Mouse (Mus musculus) ES-E14 (cell line): ENCODE data around the gene Nfe2. TPM values are rescaled to one million over a fixed set of nuclear protein-coding genes. Genes with fewer than 3 reads are reported as not detected.
"Not testable (repeated sequence)": the region's sequence is repeated elsewhere in the genome, so short reads cannot be mapped to it uniquely, and the experiment has no call there.

Experiments used
- DNase-seq: peaks from one replicate; pipeline ENCODE4 v3.0.0-alpha.2; 2013; ENCODE audit warnings: low read depth, low spot score
- H3K27ac ChIP-seq: 2 replicates; pipeline ENCODE4 v1.5.1; 2012; ENCODE audit warnings: low read depth, mild to moderate bottlenecking, low read length, moderate library complexity, mixed read lengths; ENCODE audit not compliant: poor library complexity, insufficient read depth, severe bottlenecking
- H3K36me3 ChIP-seq: 2 replicates; pipeline ENCODE4 v1.6.1; 2012; ENCODE audit warnings: mild to moderate bottlenecking, low read length, moderate library complexity, mixed read lengths; ENCODE audit not compliant: control insufficient read depth, poor library complexity, insufficient read depth, severe bottlenecking
- H3K4me1 ChIP-seq, 2 experiments: fragments of 150-350 bp in 1 of 2; sonication (generic) in 1 of 2; 2 replicates each; pipeline ENCODE4 v1.6.1; 2012; ENCODE audit warnings: low read length in 2 of 2, mild to moderate bottlenecking in 1 of 2, mixed read lengths in 1 of 2; ENCODE audit not compliant: control insufficient read depth in 2 of 2, insufficient read depth in 2 of 2, poor library complexity in 1 of 2
- H3K4me3 ChIP-seq, 2 experiments: fragments of 150-350 bp in 1 of 2; sonication (generic) in 1 of 2; 2 replicates each; pipeline ENCODE4 v1.5.1; 2012; ENCODE audit warnings: low read length in 2 of 2, low read depth in 1 of 2, mild to moderate bottlenecking in 1 of 2, mixed read lengths in 1 of 2; ENCODE audit not compliant: insufficient read depth in 1 of 2, poor library complexity in 1 of 2, severe bottlenecking in 1 of 2
- H3K9ac ChIP-seq: 2 replicates; pipeline ENCODE4 v1.6.1; 2012; ENCODE audit warnings: low read depth, mild to moderate bottlenecking, low read length, mixed read lengths; ENCODE audit not compliant: poor library complexity, insufficient read depth, severe bottlenecking
- H3K9me3 ChIP-seq: fragments of 150-350 bp; sonication (generic); 2 replicates; pipeline ENCODE4 v1.6.1; 2012; ENCODE audit warnings: low read depth, mild to moderate bottlenecking, low read length; ENCODE audit not compliant: control insufficient read depth, insufficient read depth
- CHD2 ChIP-seq: IDR thresholded peaks from 2 replicates; pipeline ENCODE4 v1.6.1; 2014; ENCODE audit warnings: mild to moderate bottlenecking, low read depth, low read length, inconsistent platforms
- HCFC1 ChIP-seq: IDR thresholded peaks from 2 replicates; pipeline ENCODE4 v1.6.1; 2012; ENCODE audit warnings: low read length, inconsistent platforms, borderline replicate concordance; ENCODE audit not compliant: insufficient read depth
- MAFK ChIP-seq: IDR thresholded peaks from 2 replicates; pipeline ENCODE4 v1.6.1; 2014; ENCODE audit warnings: mild to moderate bottlenecking, low read depth, low read length, inconsistent platforms; ENCODE audit not compliant: insufficient read depth
- ZC3H11A ChIP-seq: IDR thresholded peaks from 2 replicates; pipeline ENCODE4 v1.6.1; 2012; ENCODE audit warnings: low read depth, mild to moderate bottlenecking, inconsistent platforms, low read length, borderline replicate concordance
- ZNF384 ChIP-seq: IDR thresholded peaks from 2 replicates; pipeline ENCODE4 v1.6.1; 2012; ENCODE audit warnings: low read depth, low read length, inconsistent platforms
- in situ Hi-C, 2 experiments: fragments of 600-800 bp; cut with MboI; formaldehyde crosslinking; loops; one replicate each; pipeline ENCODE4 v1.15.1; 2025; ENCODE audit warnings: low sequenced_read_pairs in 2 of 2, inconsistent platforms in 1 of 2; ENCODE audit not compliant: unreplicated experiment in 2 of 2
- total RNA-seq: library from RNA; depleted of rRNA; stranded (reverse); fragments of 300-350 nt; gene quantifications from 2 replicates; pipeline ENCODE4 v1.2.3, GENCODE M21; 2012

Gene Nfe2
- total RNA-seq, 1 experiment = 0.49 TPM

DNA sequence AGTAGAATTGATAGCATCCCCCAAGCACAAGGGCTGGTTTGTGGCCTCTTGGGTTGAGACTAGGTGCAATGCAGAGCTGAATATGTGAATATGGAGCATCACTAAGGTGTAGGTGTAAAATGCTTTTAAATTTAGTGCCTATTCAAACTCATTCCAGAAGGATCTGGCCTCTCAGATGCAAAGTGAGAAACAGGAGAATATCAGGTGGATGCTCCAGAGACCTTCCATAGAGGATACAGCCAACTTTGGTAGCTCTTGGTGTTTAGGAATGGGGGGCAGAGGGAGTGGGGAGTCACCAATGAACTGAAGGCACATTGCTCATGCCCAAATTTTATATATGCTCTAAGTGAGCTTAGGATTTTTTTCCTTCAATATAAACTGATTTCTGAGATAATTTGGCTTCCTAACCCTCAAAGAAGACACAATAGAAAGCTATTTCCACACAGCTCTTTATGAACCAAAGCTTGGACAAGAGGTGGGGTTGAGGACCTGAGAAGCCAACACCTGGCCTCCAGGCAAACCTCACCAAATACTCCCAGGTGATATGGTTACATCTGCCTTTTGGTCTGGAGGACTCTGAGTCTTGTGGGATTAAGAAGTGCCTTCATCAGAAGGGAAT lies 10.3 kb downstream of the Nfe2 start:
- in situ Hi-C loops = no loop called here

DNA sequence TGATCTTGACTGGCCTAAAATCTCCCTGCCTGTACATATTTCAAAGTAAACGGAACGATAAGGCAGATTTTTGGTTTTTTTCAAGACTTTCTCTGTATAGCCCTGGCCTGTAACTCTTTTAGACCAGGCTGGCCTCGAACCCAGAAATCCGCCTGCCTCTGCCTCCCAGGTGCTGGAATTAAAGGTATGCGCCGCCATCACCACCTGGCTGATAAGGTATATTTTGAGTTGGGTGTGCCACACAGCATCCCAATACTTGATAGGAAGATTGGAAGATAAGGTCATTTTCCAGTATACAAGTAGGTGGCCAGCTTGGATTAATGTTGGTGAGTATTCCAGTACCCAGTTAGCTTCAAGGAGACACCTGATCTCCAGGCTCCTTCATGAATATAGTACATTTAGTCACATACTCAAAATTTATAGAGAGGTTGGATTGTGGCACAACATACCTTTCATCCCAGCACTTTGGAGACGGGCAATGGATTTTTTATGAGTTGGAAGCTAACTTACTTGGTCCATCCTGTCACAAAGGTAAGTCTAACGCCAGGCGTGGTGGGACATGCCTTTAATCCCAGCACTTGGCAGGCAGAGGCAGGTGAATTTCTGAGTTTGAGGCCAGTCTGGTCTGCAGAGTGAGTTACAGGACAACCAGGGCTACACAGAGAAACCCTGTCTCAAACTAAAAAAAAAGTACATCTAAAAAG lies 11.0 kb downstream of the Nfe2 start:
- DNase-seq = no peak
- Histone ChIP-seq H3K4me3 (no peak overlapping the region), H3K36me3 (peaks cover 52% of the 10 kb centered on the region), H3K4me1 (peaks cover 0 to 4% of the 10 kb centered on the region in 2 experiments; a peak in 1 of 4 replicates), H3K27ac (no peak overlapping the region), H3K9me3 (no peaks in the 10 kb centered on the region), H3K9ac (no peak overlapping the region)
- TF ChIP-seq HCFC1 (no peak), CHD2 (peak; percentile 61; the same call in 1 of the 2 replicates)
- in situ Hi-C loops = no loop called here

More for the DNA sequence above, 10.3 kb downstream of the Nfe2 start:
- Histone ChIP-seq H3K9me3 (no peaks in the 10 kb centered on the region), H3K4me1 (peaks cover 0 to 2% of the 10 kb centered on the region in 2 experiments; a peak in 1 of 4 replicates), H3K27ac (no peak overlapping the region), H3K9ac (no peak overlapping the region), H3K36me3 (peaks cover 45% of the 10 kb centered on the region), H3K4me3 (no peak overlapping the region)
- no peak for DNase-seq
- TF ChIP-seq ZNF384 (no peak), CHD2 (no peak), MAFK (no peak), HCFC1 (no peak), ZC3H11A (no peak)

DNA sequence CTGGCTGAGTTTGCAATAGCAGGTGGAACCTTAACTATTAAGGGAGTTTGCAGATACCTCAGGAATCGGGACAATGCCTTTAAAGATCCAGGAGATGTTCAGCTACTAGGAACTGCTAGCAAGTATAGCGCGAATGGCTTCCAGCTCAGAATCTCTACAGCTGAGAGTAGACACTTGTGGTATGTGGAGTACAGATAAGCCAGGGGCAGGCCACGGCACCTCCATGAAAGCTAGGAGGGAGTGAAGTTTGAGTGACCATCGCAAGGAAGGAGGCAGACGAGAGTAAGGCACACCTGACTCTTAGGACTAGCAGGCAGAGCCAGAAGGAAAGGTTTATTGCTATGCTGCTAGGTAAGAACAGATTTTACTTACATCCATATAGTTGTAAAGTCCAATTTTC lies 12.6 kb downstream of the Nfe2 start:
- no peaks in the 10 kb centered on the region for H3K9me3 ChIP-seq
- H3K4me3 ChIP-seq = no peak overlapping the region
- no peak overlapping the region for H3K9ac ChIP-seq
- H3K4me1 ChIP-seq = peaks cover 0 to 4% of the 10 kb centered on the region in 2 experiments; a peak in 1 of 4 replicates
- in situ Hi-C loops = no loop called here
- DNase-seq = no peak
- peaks cover 68% of the 10 kb centered on the region for H3K36me3 ChIP-seq
- H3K27ac ChIP-seq = no peak overlapping the region
- TF ChIP-seq ZNF384 (no peak), MAFK (no peak), ZC3H11A (no peak), HCFC1 (no peak), CHD2 (no peak)

DNA sequence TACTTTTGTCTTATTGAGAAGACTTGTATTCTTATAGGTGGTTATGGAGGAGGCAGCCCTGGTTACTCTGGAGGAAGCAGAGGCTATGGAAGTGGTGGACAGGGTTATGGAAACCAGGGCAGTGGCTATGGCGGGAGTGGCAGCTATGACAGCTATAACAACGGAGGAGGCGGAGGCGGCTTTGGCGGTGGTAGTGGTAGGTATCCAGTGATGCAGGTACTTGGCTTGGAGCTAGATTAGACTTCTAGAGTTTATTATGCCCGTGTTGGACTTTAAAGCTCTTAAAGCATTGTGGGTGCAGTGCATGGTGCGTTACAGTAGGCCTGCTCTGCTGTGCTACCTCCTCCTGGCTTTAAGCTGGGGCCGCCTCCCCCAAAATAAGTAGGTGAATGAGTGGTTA lies 15.3 kb downstream of the Nfe2 start:
- Histone ChIP-seq H3K4me1 (peaks cover 4% of the 10 kb centered on the region in 2 experiments; a peak in 2 of 4 replicates), H3K4me3 (peak overlapping the region; percentile 93 to 94), H3K9me3 (no peaks in the 10 kb centered on the region), H3K36me3 (peaks cover 59% of the 10 kb centered on the region), H3K27ac (no peak overlapping the region), H3K9ac (peak overlapping the region; percentile 69; the same call in 1 of the 2 replicates)
- no peak for DNase-seq
- TF ChIP-seq CHD2 (no peak), ZNF384 (no peak), HCFC1 (no peak), MAFK (no peak), ZC3H11A (no peak)
- in situ Hi-C loops = no loop called here

DNA sequence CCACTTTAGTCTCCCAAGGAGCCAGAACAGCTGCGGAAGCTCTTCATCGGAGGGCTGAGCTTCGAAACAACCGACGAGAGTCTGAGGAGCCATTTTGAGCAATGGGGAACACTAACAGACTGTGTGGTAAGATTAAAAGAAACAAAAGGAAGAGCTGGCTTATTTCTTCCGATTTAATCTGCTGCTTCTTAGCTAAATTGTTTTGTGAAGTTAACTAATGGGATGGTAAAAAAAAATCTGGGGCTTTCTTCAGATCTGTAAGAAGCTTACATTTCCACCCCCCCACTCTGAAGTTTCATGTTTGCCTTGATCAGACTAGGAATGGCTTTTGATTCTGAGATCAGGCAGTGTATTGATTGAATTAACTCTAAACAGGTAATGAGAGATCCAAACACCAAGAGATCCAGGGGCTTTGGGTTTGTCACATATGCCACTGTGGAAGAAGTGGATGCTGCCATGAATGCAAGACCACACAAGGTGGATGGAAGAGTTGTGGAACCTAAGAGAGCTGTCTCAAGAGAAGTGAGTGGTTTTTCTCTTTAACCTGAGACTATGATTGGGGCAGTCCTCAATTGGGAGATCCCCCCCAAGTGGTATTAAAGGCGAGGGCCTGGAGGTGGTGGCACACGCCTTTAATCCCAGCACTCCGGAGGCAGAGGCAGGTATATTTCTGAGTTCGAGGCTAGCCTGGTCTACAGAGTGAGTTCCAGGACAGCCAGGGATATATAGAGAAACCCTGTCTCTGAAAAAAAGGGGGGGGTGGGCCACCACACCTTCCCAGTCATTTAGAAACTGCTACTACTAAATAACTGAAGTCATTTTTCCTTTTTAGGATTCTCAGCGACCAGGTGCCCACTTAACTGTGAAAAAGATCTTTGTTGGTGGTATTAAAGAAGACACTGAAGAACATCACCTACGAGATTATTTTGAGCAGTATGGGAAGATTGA lies 16.9 kb downstream of the Nfe2 start:
- H3K27ac ChIP-seq = peak overlapping the region; percentile 94
- DNase-seq, H3K4me1 ChIP-seq, H3K9me3 ChIP-seq, in situ Hi-C loops: not testable (repeated sequence)
- H3K4me3 ChIP-seq = peak overlapping the region; percentile 93 to 94
- peak overlapping the region; percentile 98 for H3K9ac ChIP-seq
- H3K36me3 ChIP-seq = peaks cover 44% of the 10 kb centered on the region
